Mouse (Mus musculus) bone marrow macrophage, adult 2 months (primary cell): ENCODE measurements around the gene Gkap1.

Experiments
- CTCF ChIP-seq: IDR thresholded peaks from 2 replicates; pipeline ENCODE4 v1.5.1; 2012; ENCODE audit warnings: low read depth, mild to moderate bottlenecking, low read length, moderate library complexity
- POLR2A ChIP-seq: IDR thresholded peaks from 2 replicates; pipeline ENCODE4 v1.6.1; 2012; ENCODE audit warnings: mild to moderate bottlenecking, low read depth, low read length, borderline replicate concordance

DNA sequence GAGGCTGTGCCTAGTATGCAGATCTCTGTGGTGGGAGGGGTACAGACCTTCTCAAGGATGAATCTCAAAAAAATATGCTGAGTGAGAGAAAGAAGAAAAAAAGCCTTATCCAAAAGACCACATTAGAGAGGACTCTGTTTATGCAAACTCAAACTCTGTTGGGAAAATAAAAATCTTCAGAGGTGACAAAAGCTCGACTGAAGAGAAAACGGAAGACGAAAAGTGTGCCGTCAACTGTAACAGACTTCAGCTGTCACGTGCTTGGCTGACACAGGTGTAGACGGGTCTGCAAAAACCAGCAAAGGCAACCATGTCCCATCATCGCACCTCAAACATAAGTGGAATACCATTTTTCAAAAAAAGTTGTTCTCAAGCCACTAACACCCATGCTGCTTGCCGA lies 61.7 kb downstream of the Gkap1 start:
- TF ChIP-seq CTCF: no peak
- TF ChIP-seq POLR2A: no peak
